Mouse (Mus musculus) cerebral cortex, adult 2 months (tissue): ENCODE measurements around the gene Tac2.

Experiments
- WGBS: fragments of 180-500 bp; shearing (Covaris S2); methylation state at CpG from one replicate; pipeline ENCODE4 v1.1.7; 2018; 5-methylcytosine and 5-hydroxymethylcytosine counted together

Gene Tac2

GRCm38 (mm10) chr10:127755770-127756468 is 31.6 kb downstream of the Tac2 start:
- WGBS, result 47% methylated on average over 18 of the region's 18 CpGs

DNA sequence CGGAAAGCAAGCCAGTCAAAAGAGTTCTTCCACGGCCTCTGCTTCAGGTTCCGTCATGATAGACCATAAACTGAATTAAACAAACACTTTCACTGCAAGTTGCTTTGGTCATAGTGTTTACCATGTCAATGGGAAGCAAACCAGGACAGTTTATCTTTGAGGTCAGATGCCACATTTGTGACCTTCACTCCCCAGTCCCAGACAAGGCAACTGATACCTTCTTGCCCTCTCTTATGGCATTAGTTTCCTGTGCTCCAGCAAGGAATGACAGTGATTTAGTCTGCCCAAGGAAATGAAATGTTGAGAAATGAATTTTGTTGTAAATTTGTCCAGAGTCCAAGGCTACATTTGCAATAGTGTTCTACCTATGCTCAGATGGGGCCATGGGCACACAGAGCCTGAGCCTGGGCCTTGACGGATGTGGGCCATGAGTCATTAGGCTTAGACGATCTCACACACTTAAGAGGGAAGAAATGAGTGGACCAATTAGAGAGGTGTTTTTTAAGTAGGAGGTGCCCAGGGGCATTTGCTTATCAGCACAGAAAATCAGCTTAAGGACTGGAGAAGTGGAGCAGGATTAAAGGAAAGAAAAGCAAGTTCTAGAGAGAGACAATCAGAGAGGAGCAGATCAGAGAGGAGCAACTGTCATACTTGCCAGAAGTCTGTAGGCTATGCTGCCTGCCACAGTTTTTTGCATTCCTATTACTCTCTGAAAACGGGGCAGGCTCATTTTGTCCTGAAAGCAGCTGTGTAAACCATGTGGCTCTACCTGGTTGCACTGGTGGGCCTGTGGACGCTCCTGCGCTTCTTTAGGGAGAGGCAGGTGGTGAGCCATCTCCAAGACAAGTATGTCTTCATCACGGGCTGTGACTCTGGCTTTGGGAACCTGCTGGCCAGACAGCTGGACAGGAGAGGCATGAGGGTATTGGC is 35.2 kb downstream of the Tac2 start, which contains the start of the genes Rdh1 and Rdh16f1:
TSS of gene Rdh1 (plus strand) at position 541 of the 930 bp plus-strand sequence.
TSS of gene Rdh16f1 (plus strand) at position 607 of the 930 bp plus-strand sequence.
- 81% methylated on average over 9 of the region's 9 CpGs for WGBS

DNA sequence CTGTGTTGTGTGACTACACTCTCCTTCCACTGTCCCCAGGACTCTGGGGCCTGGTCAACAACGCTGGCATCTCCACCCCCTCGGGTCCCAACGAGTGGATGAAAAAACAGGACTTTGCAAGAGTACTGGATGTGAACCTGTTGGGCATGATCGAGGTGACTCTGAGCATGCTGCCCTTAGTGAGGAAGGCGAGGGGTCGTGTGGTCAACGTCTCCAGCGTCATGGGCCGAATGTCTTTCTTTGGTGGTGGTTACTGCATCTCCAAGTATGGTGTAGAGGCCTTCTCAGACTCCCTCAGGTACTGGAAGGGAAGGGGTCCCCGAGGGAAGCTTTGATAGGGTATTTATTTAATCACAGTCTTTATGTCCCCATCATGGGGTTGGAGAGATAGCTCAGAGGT is 38.6 kb downstream of the Tac2 start:
- WGBS, result 91% methylated on average over 10 of the region's 10 CpGs

GRCm38 (mm10) chr10:127763914-127764680 is 39.8 kb downstream of the Tac2 start:
- WGBS, result 69% methylated on average over 12 of the region's 12 CpGs

- 77% methylated on average over 1 of the region's 1 CpGs for WGBS
Measured at GRCm38 (mm10) chr10:127766564-127766963, 42.3 kb downstream of the Tac2 start.

GRCm38 (mm10) chr10:127776011-127776410 is 51.7 kb downstream of the Tac2 start, which contains the start of gene Rdh9:
Rdh9 (plus strand) TSS chr10:127776386.
- WGBS, result 88% methylated on average over 2 of the region's 2 CpGs
